Mouse (Mus musculus) thymus, postnatal 36 days (tissue): ENCODE measurements around the gene Dab2ip.
A peak's percentile ranks its signal among the peaks of the same experiment; 100 is the strongest.

ENCODE experiments used
- DNase-seq, 2 experiments: peaks; one replicate each; pipeline ENCODE4 v3.0.0; 2022; ENCODE audit warnings: mixed read lengths in 2 of 2

Dab2ip gene

DNA sequence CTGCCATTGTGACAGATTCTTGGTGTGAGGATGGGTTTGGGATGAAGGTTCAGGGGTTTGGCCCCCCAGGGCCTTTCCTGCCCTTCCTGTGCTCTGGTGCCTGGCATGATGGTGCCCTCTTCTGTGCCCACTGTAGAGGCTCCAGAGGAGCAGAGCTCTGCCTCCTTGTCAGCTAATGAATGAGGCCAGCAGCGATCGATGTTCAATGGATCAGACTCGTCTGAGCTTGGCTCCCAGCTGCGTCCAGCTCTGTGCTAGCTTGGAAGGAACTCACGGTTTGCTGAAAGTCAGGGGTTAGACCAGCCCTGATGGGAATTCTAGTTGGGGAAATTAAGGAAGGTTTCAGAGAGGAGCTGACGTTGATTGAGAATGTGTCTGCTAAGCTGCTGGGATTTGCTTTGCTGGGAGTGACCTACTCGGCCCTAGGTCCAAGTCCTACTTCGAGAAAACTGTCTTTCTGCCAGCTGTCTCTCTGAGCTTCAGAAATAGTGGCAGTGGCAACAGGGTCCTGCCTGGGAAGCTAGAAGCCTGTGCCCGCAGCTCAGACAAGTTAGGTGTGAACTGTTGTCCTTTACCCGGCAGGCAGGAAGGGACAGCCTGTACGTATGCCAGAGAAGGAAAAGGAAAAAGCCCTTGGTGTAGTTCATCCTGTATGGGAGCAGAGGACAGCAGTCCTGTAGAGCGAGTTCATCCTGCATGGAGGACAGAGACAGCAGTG, 65.5 kb downstream of the Dab2ip start:
- no peak for DNase-seq

DNA sequence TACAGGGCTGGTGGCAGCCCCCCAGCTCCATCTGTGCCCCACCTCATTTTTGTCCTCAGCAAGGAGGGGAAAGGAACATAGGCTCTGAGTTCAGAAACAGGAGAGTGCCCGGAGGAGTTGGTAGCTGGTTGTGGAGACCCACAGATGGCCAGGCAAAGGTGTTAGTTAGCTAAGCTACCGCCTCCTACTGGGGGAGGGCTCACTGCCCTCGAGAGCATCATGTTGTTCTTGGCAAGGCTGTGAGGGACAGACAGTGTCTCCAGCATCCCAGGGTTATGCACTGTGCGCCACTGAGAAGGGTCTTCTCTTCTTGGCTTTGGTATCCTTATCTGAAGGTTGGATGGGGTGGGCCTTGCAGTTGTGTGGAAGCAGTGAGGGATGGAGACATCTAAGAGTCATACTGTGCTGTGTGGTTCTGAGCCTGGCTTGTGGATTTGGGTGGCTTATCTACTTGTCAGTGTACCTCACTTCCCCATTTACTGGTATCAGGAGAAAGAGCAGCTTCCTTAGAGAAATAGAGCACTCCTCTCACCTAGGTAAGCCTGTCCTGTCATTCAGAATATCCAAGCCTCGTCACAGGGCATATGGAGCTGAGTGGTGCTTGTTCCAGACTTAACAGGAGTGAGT, 66.4 kb downstream of the Dab2ip start:
- DNase-seq, result no peak

DNA sequence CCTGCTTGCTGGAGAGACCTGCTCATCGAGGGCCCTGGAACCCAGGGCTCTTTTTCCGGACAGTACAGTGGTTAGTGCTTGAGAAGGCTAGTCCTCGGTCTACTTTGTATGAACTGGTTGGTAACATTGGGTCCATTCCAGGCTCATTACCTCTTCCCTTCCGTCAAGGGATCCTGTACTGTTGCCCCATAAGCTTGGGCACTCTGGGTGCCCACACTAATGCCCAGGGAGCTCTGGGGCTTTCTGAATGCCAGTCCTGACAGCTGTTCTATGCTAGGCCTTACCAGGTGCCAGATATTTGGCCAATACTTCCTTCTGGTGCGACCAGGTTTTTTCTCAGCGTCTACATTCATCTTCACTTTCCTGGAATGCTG, 66.9 kb downstream of the Dab2ip start:
- no peak for DNase-seq

GRCm38 (mm10) chr2:35625526-35625925, 67.5 kb downstream of the Dab2ip start:
- DNase-seq, result no peak

- no peak for DNase-seq
Measured at GRCm38 (mm10) chr2:35626181-35626727, 68.2 kb downstream of the Dab2ip start.

DNA sequence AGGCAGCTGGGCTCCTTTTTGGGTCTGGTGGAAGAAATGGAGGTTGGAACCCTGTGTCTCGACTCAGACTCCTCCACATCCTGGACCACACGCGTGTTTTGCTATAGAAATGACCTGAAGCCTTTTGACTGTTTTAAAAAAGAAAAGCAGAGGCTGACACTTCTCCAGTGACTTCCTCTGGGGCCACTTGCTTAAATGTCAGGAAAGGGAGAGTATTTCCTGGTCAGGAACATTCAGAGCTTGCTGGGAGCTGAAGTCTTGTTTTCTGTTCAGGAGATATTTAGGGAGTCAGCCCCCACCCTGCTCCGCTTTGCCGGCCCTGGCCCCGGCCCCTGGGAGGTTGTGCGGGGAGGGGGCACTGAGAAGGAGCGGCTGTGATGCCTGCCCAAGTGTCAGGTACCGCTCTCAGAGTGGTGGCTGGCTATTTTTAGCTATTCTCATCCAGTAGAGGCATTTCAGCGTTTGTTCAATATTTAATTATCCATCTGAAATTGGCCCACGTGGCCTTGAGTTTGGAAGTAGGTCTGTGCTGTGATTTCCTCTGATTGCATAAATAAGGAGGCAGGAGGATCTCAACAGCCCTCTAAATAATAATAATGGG, 69.3 kb downstream of the Dab2ip start:
- no peak for DNase-seq

DNA sequence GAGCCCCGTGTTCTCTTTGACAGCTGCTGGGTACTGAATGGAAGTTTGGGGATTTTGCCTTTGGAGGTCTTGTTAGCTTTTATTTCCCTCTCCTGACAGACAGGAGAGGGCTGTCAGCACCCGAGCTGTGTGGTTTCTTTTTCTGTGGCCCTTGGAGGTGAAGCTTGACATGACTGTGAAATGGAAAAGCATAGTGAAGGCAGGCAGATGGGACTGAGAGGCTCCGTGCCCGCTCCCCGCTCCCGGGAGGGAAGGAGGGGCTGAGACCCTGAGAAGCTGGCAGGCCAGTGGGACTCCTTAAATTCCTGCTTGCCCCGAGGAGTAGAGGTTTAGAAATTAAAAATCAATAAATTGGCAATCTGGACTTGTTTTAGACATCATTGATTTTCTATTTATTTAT, 70.0 kb downstream of the Dab2ip start:
- no peak for DNase-seq

- no peak for DNase-seq
Measured at GRCm38 (mm10) chr2:35628656-35629055, 70.6 kb downstream of the Dab2ip start.

DNA sequence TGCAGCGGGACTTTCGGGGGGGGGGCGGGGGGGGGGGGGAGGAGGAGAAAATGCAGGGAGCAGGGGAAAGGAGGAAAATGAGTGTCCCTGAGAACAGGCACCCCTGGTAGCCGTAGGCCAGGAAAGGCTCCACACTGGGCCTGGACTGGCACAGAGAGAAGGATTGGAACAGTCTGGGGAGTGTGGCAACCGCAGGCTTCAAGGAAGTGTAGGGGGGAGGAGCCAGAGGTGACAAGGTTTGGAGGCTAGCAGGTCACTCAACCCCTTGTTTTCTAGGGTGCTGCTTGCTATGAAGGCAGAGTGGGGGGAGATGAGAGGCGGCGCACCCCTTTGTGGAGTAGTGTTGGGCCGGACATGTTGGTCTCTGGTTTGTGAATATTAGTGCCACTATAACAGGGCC, 71.1 kb downstream of the Dab2ip start:
- no peak for DNase-seq

- no peak for DNase-seq
Measured at GRCm38 (mm10) chr2:35633392-35633791, 75.3 kb downstream of the Dab2ip start.

DNA sequence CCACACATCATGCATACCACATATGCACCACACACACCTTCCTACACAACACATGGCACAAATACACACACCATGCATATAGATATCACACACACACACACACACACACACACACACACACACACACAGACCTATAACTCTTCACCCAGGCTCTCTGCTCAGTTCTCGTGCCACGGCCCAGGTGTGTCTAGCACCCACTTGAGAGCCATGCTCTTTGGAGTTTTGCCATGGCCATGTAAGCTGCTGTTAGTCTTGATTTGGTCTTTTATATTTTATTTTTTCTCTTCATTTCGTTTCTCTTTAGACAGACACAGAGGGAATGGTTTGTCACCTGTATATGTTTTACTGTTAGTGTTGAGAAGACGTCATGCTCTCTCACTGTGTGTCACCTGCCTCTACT, 76.9 kb downstream of the Dab2ip start:
- DNase-seq, result no peak

- no peak for DNase-seq
Measured at GRCm38 (mm10) chr2:35635541-35635940, 77.5 kb downstream of the Dab2ip start.

GRCm38 (mm10) chr2:35637880-35638535, 79.9 kb downstream of the Dab2ip start:
- DNase-seq, result no peak

DNA sequence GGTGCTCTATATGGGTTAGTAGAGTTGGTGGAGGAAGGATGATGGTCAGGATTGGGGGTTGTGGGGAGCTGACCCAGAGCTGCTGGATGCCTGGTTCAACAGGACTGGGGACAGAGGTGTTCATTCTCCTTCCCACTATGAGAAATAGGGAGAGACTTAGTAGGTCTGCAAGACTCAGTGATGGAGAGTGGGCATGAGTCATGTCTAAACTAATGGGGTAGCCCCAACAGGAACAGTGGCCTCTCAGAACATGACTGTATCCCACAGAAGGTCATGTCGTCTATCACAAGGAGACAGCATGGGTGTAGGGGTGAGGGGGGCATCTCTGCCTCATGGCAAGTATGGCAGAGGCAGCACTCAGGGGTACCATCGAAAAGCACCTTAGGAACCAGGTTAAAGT, 81.7 kb downstream of the Dab2ip start:
- no peak for DNase-seq

DNA sequence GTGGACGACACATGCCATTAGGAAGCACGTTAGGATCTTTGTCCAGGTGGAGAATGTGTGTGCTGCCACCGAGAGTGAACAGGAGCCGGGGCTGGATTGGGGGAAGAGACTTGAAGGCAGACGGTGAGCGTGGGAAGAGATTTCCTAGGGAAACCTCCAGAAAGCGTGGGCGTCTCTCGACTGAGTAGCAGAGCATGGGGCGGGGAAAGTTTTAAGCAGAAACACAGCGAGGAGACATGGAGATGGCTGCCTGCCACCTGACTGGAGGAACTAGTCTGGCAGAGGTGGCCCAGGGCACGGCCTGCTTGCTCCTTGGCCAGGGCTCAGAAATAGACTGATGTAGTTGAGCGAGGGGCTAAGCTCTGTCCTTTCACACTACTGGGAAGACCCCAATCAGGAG, 82.5 kb downstream of the Dab2ip start:
- DNase-seq, result no peak

DNA sequence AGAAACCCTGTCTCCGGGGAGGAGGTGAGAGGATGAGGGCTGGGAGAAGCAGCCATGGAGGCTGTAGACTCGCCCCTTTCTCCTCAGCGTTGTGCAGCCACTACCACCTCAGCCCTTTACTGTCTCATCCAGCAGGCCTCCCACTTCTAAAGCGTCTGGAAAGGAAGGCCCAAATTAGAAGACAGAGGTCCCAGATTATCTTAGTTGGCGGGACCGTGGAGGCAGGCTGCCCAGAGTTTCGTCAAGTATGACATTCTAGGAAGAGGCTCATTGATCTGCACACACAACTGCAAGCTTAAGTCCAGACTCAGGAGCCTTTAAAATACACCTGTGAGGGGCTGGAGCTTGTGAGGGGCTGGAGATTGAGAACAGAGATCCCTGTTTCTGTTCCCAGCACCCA, 84.2 kb downstream of the Dab2ip start:
- no peak for DNase-seq

GRCm38 (mm10) chr2:35646553-35646952, 88.5 kb downstream of the Dab2ip start:
- no peak for DNase-seq

DNA sequence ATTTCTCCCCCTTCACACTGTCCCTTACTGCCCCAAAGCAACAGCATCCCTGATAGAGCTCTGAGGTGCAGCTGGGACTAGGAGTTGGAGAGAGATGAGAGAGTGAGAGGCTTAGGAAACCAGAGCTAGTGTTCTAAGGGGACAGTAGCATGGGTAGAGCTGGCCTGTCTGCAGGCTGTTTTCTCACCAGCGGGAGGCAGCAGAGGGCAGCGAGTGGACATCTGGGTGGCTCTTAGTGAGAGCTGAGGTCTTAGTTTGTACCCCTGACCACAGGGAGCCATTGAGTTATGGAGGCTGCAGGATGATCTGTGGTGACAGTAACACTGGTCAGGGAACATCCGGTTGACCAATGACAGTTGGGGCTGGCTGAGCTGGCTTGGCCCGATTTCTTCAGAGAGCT, 91.6 kb downstream of the Dab2ip start:
- peak; percentile 74 to 83 for DNase-seq

- DNase-seq, result peak in 1 of 2 experiments; percentile 36
Measured at GRCm38 (mm10) chr2:35651297-35651731, 93.2 kb downstream of the Dab2ip start.

- DNase-seq, result no peak
Measured at GRCm38 (mm10) chr2:35652984-35653383, 94.9 kb downstream of the Dab2ip start.

DNA sequence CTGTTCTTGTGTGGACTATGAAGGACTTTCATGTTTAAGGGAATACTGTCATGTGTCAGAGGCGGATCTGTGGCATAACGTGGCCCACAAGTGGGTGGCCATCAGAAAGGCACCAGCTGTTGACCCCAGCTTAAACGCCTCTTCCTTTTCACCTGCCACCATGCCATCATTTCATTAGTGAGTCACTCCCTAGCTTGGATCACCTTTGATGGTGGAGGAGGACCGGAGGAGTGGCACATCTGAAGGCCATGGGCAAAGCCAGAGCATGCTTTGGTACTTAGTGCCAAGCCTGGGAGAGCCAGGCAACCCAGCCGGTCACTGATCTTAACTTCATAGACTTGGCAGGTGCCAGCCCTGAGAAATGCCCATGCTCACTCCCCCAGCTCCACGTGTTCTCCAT, 96.7 kb downstream of the Dab2ip start:
- DNase-seq, result no peak

DNA sequence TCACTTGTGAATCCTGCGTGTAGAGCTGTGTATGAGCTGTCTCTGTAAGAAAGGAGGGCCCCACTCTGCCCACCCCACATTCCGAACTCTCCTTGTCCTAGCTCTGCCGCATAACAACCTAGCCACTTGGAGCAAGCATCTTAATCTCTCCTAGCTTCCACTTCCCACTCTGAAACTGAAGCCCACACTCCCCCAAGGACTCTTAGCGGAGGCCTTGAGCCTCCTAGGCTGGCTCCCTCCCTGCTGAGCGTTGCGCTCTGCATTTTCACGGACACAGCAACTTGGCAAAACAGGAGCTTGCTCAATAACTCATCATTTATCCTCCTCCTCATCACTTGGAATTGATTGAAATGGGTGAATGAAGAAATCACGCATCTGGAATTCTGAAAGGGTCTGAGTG, 97.9 kb downstream of the Dab2ip start:
- DNase-seq, result no peak

- no peak for DNase-seq
Measured at GRCm38 (mm10) chr2:35658311-35658710, 100.2 kb downstream of the Dab2ip start.
